Mouse (Mus musculus) heart, embryonic 14.5 days (tissue): ENCODE measurements at regions not wholly inside any gene's neighbourhood (a gene's known extent, or its start where the extent isn't known, plus 50 kb on each side); places are given as distances from the start of the nearest gene placed in this dataset.

Experiments
- ATAC-seq: fragments of 200-750 bp; cut with Nextera tagmentation; 2 replicates; pipeline ENCODE4 v1.8.0; 2017; ENCODE audit warnings: low read depth, moderate TSS enrichment; ENCODE audit not compliant: insufficient number of reproducible peaks, insufficient read depth, low FRiP score
- H3K27ac ChIP-seq, 2 experiments: fragments of 200-500 bp in 1 of 2; fragments of 300-500 bp in 1 of 2; sonication (generic) in 1 of 2; replicated peaks in 1 of 2; 2 replicates each; pipeline ENCODE4 v1.5.1; 2012 to 2014; ENCODE audit warnings: low read depth in 2 of 2, low read length in 2 of 2, control low read depth in 1 of 2, mild to moderate bottlenecking in 1 of 2, mixed read lengths in 1 of 2; ENCODE audit not compliant: control insufficient read depth in 1 of 2, insufficient read depth in 1 of 2
- H3K27me3 ChIP-seq: fragments of 300-500 bp; sonication (generic); 2 replicates; pipeline ENCODE4 v1.6.1; 2014; ENCODE audit warnings: mild to moderate bottlenecking, low read length, control low read depth; ENCODE audit not compliant: control insufficient read depth, insufficient read depth
- H3K36me3 ChIP-seq: fragments of 300-500 bp; sonication (generic); 2 replicates; pipeline ENCODE4 v1.6.1; 2014; ENCODE audit warnings: mild to moderate bottlenecking, control low read depth, low read length, mixed read lengths; ENCODE audit not compliant: control insufficient read depth, insufficient read depth
- H3K4me1 ChIP-seq, 2 experiments: fragments of 200-500 bp in 1 of 2; fragments of 300-500 bp in 1 of 2; sonication (generic) in 1 of 2; 2 replicates each; pipeline ENCODE4 v1.6.1; 2012 to 2014; ENCODE audit warnings: low read length in 2 of 2, control low read depth in 1 of 2, mixed read lengths in 1 of 2; ENCODE audit not compliant: control insufficient read depth in 2 of 2, insufficient read depth in 2 of 2
- H3K4me2 ChIP-seq: fragments of 300-500 bp; sonication (generic); 2 replicates; pipeline ENCODE4 v1.6.1; 2014; ENCODE audit warnings: mild to moderate bottlenecking, low read length
- H3K4me3 ChIP-seq, 2 experiments: fragments of 200-500 bp in 1 of 2; fragments of 300-500 bp in 1 of 2; sonication (generic) in 1 of 2; 2 replicates each; pipeline ENCODE4 v1.5.1; 2012 to 2014; ENCODE audit warnings: low read length in 2 of 2, mild to moderate bottlenecking in 2 of 2, control low read depth in 1 of 2, low read depth in 1 of 2, moderate library complexity in 1 of 2; ENCODE audit not compliant: control insufficient read depth in 1 of 2, insufficient read depth in 1 of 2
- H3K9ac ChIP-seq: fragments of 300-500 bp; sonication (generic); 2 replicates; pipeline ENCODE4 v1.6.1; 2014; ENCODE audit warnings: mild to moderate bottlenecking, low read length
- H3K9me3 ChIP-seq: fragments of 300-500 bp; sonication (generic); 2 replicates; pipeline ENCODE4 v1.6.1; 2016; ENCODE audit warnings: low read length, control low read depth; ENCODE audit not compliant: control insufficient read depth
- WGBS: fragments of 180-500 bp; shearing (Covaris S2); extraction: QIAGEN DNeasy Blood & Tissue Kit; methylation state at CpG from one replicate; pipeline ENCODE4 v1.1.7; 2014; 5-methylcytosine and 5-hydroxymethylcytosine counted together

GRCm38 (mm10) chr15:59880426-59880825 is 136.0 kb downstream of the 4933412E24Rik start:
- no peak overlapping the region for H3K4me2 ChIP-seq
- H3K4me1 ChIP-seq = no peaks in the 10 kb centered on the region
- H3K27ac ChIP-seq = no peak overlapping the region
- H3K9ac ChIP-seq = no peak overlapping the region
- no peaks in the 10 kb centered on the region for H3K9me3 ChIP-seq
- ATAC-seq = no peak
- WGBS = 87% methylated on average over 5 of the region's 5 CpGs
- no peaks in the 10 kb centered on the region for H3K36me3 ChIP-seq
- H3K27me3 ChIP-seq = no peaks in the 10 kb centered on the region
- H3K4me3 ChIP-seq = no peak overlapping the region

- H3K4me2 ChIP-seq = no peak overlapping the region
- H3K4me3 ChIP-seq = no peak overlapping the region
- no peak for ATAC-seq
- no peaks in the 10 kb centered on the region for H3K9me3 ChIP-seq
- no peak overlapping the region for H3K27ac ChIP-seq
- WGBS = 78% methylated on average over 4 of the region's 4 CpGs
- no peak overlapping the region for H3K9ac ChIP-seq
- H3K27me3 ChIP-seq = no peaks in the 10 kb centered on the region
- no peaks in the 10 kb centered on the region for H3K4me1 ChIP-seq
- H3K36me3 ChIP-seq = no peaks in the 10 kb centered on the region
Observed at GRCm38 (mm10) chr15:59879311-59879710, 137.1 kb downstream of the 4933412E24Rik start.

GRCm38 (mm10) chr15:59876279-59876742 is 140.1 kb downstream of the 4933412E24Rik start:
- ATAC-seq = no peak
- 77% methylated on average over 7 of the region's 7 CpGs for WGBS

DNA sequence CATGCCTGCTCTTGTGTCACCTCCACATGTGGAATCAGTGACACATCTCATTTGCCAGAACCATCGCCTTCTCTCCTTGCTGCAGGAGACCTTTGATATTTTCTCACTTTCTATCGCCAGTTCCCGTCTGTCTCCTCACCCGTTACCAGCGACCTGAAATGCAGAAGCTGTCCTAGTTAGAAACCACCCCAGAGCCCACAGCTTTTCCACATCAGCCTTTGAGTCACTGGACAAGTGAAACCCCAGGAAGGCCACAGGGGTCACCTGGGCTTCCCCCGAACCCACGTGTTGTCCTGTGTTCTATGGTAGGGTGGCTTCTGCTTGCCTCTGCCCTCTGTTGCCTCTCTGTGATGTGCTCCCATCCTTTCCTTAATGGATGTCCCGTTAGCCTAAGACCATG is 149.7 kb downstream of the 4933412E24Rik start:
- Histone ChIP-seq H3K4me2 (no peak overlapping the region), H3K9ac (no peak overlapping the region), H3K9me3 (0 out of 2 replicates have a peak, but pooled peaks cover 4% of the 10 kb centered on the region), H3K36me3 (no peaks in the 10 kb centered on the region), H3K4me3 (no peak overlapping the region), H3K27ac (no peak overlapping the region), H3K4me1 (peaks cover 0 to 5% of the 10 kb centered on the region in 2 experiments; a peak in 2 of 4 replicates), H3K27me3 (no peaks in the 10 kb centered on the region)
- ATAC-seq = no peak
- 89% methylated on average over 8 of the region's 8 CpGs for WGBS

More at GRCm38 (mm10) chr15:59876279-59876742, 140.1 kb downstream of the 4933412E24Rik start:
- no peaks in the 10 kb centered on the region for H3K9me3 ChIP-seq
- no peak overlapping the region for H3K4me3 ChIP-seq
- no peaks in the 10 kb centered on the region for H3K27me3 ChIP-seq
- no peaks in the 10 kb centered on the region for H3K36me3 ChIP-seq
- H3K27ac ChIP-seq = no peak overlapping the region
- no peak overlapping the region for H3K4me2 ChIP-seq
- no peaks in the 10 kb centered on the region for H3K4me1 ChIP-seq
- H3K9ac ChIP-seq = no peak overlapping the region

- no peak; the same call in 1 of the 2 replicates for ATAC-seq
- no peak overlapping the region for H3K27ac ChIP-seq
- H3K36me3 ChIP-seq = no peaks in the 10 kb centered on the region
- H3K4me2 ChIP-seq = peak overlapping the region; percentile 44
- H3K9me3 ChIP-seq = 0 out of 2 replicates have a peak, but pooled peaks cover under 1% of the 10 kb centered on the region
- H3K4me3 ChIP-seq = no peak overlapping the region
- peaks cover 0 to 5% of the 10 kb centered on the region in 2 experiments; a peak in 2 of 4 replicates for H3K4me1 ChIP-seq
- 48% methylated on average over 18 of the region's 18 CpGs for WGBS
- H3K27me3 ChIP-seq = no peaks in the 10 kb centered on the region
- no peak overlapping the region for H3K9ac ChIP-seq
Observed at GRCm38 (mm10) chr15:59864746-59865499, 151.5 kb downstream of the 4933412E24Rik start.

GRCm38 (mm10) chr15:59852271-59853000 is 164.0 kb downstream of the 4933412E24Rik start:
- Histone ChIP-seq H3K4me3 (no peak overlapping the region), H3K9me3 (0 out of 2 replicates have a peak, but pooled peaks cover 3% of the 10 kb centered on the region), H3K27me3 (no peaks in the 10 kb centered on the region), H3K9ac (no peak overlapping the region), H3K36me3 (no peaks in the 10 kb centered on the region), H3K4me2 (no peak overlapping the region), H3K27ac (no peak overlapping the region), H3K4me1 (no peaks in the 10 kb centered on the region)
- no peak for ATAC-seq
- 79% methylated on average over 12 of the region's 12 CpGs for WGBS

- WGBS = 65% methylated on average over 7 of the region's 7 CpGs
- Histone ChIP-seq H3K4me3 (no peak overlapping the region), H3K9ac (no peak overlapping the region), H3K4me2 (no peak overlapping the region), H3K9me3 (0 out of 2 replicates have a peak, but pooled peaks cover 3% of the 10 kb centered on the region), H3K4me1 (no peaks in the 10 kb centered on the region), H3K27me3 (no peaks in the 10 kb centered on the region), H3K27ac (no peak overlapping the region), H3K36me3 (no peaks in the 10 kb centered on the region)
- no peak for ATAC-seq
Observed at GRCm38 (mm10) chr15:59845158-59845739, 171.2 kb downstream of the 4933412E24Rik start.
